Mouse (Mus musculus) frontal cortex, postnatal 14 days (tissue): Measurements from ENCODE around the gene Rpl31.

Experiments used
- DNase-seq, 2 experiments: peaks; one replicate each; pipeline ENCODE4 v3.0.0; 2022; ENCODE audit warnings: low spot score in 2 of 2

The Rpl31 gene

DNA sequence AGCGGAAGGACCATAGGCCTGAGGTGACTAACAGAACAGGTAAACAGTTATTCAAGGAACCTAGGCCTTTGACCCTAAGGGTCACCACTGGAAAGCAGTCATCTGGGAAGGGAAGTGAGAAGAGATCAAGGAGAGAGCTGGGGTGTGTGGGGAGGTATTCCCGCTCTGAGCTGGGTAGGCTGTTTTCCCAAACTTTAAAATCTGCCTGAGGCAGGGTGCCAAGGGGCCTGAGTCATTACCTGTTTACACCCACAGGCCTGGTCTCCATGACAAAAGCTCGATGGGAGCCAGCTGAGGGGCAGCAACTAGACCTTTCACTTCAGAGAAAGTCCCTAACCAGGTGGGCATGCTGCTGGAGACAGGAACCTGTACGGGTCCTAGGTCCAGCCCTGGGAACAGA is 31.6 kb downstream of the Rpl31 start:
- DNase-seq: no peak

DNA sequence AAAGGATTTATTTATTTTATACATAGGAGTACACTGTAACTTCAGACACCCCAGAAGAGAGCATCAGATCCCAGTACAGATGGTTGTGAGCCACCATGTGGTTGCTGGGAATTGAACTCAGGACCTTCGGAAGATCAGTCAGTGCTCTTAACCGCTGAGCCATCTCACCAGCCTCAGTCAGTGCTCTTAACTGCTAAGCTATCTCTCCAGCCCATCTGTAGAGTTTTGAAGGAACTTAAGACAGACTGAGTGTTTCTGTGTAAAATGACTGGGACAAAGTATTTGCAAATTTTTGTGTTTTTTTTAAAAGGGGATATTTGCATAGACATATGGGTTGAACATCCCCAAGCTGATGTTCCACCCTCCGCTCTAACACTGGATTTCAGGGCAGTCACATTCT is 32.5 kb downstream of the Rpl31 start:
- no peak for DNase-seq

DNA sequence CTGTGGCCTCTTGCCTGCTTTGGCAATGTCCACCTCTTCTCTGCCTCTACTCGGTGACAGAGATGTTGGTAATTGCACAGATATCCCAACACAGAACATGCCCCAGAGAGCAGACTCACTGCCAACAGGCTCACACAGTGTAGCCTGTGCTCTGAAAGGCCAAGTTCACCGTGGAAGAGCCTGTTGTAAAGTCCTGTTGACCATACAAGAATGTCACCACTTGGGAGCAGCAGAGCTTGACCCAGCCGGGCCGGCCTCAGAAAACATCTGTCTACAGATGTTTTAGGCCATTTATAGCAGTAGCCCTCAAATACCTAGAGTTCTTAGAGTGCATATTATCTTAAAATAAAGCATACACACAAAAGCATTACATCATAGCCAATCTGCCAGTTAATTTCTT is 39.5 kb downstream of the Rpl31 start:
- no peak for DNase-seq

DNA sequence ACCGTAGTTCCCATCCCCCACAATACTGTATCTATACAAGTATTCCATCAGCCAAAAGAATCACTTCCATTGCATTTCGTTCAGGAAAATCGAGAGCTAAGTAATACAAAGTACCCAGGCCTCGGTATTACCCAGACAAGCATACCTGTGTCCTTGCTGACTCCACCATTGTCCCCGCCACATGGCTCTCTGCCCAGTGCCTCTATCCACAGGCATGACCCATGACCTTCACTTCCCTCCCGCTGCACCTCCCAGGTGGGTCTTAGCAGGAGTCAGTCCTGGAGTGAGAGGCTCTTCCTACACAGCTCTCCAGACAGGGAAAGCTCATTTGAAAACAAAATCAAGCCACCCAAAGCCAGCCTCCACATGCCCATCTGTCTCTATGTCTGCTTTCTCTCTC is 40.5 kb downstream of the Rpl31 start:
- no peak for DNase-seq

DNA sequence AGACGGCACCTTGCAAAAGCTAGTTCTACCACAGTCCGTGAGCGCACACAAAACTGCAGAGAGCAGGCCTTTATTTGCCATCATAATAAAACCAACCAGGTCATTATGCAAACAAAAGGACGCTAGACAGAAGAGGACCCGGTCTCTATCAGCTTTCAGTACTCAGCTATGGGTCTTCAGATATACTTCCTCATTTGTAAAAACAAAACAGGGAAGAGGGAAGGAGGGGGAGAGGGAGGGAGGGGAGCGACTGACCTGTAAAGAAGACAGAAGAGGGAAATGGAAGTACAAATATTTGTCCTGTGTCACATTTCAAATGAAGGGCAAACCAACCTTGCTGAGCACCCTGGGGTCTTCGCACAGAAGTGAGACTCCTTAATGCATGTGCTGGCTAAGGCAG is 41.0 kb downstream of the Rpl31 start:
- DNase-seq: no peak

DNA sequence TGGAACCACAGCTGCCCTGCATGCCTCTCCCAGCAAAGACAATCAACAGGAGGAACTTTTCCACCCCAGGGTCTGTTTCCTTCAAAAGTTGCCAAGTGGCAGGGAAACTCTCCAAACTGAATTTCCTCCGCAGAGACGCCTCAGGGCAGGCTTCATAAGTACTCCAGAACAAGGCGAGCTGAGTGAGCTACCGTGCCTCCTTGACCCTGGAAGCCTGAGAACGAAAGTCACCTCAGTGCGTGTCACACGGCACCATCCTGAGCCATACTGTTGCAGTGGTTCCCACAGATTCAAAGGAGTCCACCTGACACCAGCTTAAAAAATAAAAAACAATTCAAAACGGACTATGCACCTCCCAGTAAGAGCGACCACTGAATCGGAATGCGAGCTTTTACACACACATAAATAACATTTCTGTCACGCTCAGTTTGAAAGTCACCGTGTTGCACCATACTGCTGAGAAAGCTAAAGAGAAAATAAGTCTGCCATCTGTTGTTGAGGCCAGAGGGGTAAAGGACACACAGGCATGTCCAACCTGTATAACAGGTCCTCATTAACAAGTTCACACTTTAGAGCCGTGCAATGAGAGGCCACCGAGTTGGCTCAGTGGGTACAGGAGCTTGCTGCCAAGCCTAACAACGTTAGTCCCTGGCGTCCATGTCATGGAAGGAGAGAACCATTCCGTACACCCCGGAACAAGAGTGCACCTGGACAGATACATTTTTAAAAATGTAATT is 42.6 kb downstream of the Rpl31 start:
- DNase-seq: no peak

DNA sequence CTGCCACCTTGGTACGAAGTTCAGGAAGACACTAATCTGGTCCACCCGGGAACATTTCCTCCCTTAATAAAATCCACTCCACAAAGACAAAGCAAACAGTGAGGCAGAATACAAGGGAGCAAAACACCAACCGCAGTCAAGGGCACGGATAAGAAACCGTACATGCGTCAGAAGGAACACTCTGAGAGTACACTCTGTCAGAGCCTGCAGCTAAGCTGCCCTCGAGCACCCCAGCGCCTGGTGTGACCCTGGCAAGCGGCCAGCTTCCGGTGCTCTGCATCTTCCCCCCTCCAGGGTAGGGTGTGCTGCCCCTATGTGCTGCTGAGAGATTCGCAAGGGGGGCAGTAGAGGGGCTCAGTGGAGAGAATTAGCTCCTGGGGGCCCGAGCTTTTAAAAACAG is 50.2 kb downstream of the Rpl31 start:
- no peak for DNase-seq

DNA sequence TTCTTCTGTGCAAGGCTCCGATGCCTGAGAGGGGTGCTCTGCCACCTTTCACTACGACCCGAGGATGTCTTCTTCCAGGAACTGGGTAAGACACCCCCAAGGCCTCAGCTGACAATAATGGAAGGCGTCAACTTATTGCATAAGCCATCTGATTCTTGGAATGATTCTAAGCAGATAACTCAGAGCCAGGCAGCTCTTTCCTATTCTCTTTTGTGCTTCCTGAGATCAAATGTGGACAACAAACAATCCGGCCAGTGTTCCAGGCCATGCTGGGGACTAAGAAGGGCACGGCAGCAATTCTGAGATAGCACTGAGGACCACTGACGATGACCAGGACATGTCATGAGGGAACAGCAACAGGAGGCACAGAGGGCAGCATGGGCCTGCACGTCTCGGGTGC is 51.2 kb downstream of the Rpl31 start:
- no peak for DNase-seq

DNA sequence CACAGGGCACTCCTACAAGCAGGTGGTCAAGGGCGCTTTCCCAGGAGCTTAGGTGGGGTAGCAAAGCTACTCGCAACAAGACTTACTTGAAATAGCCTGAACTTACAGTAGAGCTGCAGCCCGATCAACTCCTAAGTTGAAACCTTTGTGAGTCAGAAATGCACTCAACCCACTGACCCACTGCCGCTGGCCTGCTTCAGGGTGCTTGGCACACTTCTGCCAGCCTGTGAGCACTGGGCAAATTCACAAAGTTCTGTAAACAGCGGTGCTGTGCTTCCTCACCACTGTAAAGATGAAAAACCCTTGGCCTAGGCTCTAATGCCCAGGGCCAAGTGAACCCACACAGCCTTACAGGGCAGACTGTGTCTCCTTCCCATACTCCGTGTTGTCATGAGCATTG is 53.3 kb downstream of the Rpl31 start:
- no peak for DNase-seq
